Comparison of ENCODE assay signal across 22 mouse cellular contexts in genomic region chr4:88744207-88744606, GRCm38 (mm10). TPM values are rescaled to one million over a fixed set of nuclear protein-coding genes. Genes with fewer than 3 reads are reported as not detected.
DNase-seq lines count a peak whose midpoint lies in the region; ATAC-seq and TF ChIP-seq lines count a peak whose summit lies in the region.
"Had no signal": no experiment of that assay in that cellular context is flagged by ENCODE, and none has a peak within 500 bp of the region (broad histone marks: within the 10 kb centered on the region; RNA-seq: fewer than 3 reads in every experiment).

No protein-coding gene starts in this region.

- no peak for TF ChIP-seq EP300 in MEL (IDR thresholded peaks at IDR 0.05; ENCODE audit: low read depth in 1 of 2, low read length in 2 of 2)

- WGBS in kidney, adult 2 months = 61% methylated on average over 3 of the region's 3 CpGs
- 86% methylated on average over 3 of the region's 3 CpGs for whole genome bisulfite sequencing in thymus, adult 2 months

- TF ChIP-seq CTCF in kidney, adult 2 months (conservative IDR thresholded peaks at IDR 0.05; ENCODE audit: insufficient read depth, insufficient read length, low read depth, low read length) = peak; percentile 42
- TF ChIP-seq CTCF in thymus, adult 2 months (IDR thresholded peaks at IDR 0.05; ENCODE audit: borderline replicate concordance, control insufficient read depth, extremely low read depth, insufficient read depth, low read length, poor library complexity) = no peak
- TF ChIP-seq CTCF in MEL (IDR thresholded peaks at IDR 0.05 in 2 of 3, conservative IDR thresholded peaks at IDR 0.05 in 1 of 3; ENCODE audit: control insufficient read depth in 1 of 3, insufficient read depth in 1 of 3, low read depth in 2 of 3, low read length in 3 of 3, poor library complexity in 1 of 3, severe bottlenecking in 1 of 3) = peak in 1 of 3 experiments; percentile 36; a peak in 3 of 6 replicates

- no peak overlapping the region for H3K4me3 ChIP-seq in kidney, adult 2 months (ENCODE audit: insufficient read depth, low read depth, low read length)
- no peak overlapping the region for H3K4me3 ChIP-seq in thymus, adult 2 months (ENCODE audit: control insufficient read depth, insufficient read depth, low read length)
- H3K4me3 ChIP-seq in MEL (ENCODE audit: control insufficient read depth in 1 of 2, insufficient read depth in 1 of 2, low read depth in 2 of 2, low read length in 2 of 2) = no peak overlapping the region
- H3K4me3 ChIP-seq: heart, embryonic 13.5 days; hindbrain, embryonic 10.5 days; limb, embryonic 10.5 days; midbrain, embryonic 10.5 days; neural tube, embryonic 15.5 days had no signal

- H3K27me3 ChIP-seq in kidney, adult 2 months (replicated peaks; ENCODE audit: control insufficient read depth, insufficient read depth, low read length) = no peaks in the 10 kb centered on the region
- H3K27me3 ChIP-seq in thymus, adult 2 months (ENCODE audit: control insufficient read depth, insufficient read depth, low read length) = no peaks in the 10 kb centered on the region
- H3K27me3 ChIP-seq in MEL (ENCODE audit: control insufficient read depth in 1 of 2, insufficient read depth in 2 of 2, low read length in 2 of 2) = peaks cover 3 to 5% of the 10 kb centered on the region in 2 experiments; a peak in 3 of 4 replicates
- H3K27me3 ChIP-seq: neural tube, embryonic 15.5 days; Patski had no signal

- no peak for ATAC-seq in megakaryocyte progenitor cell, adult 5-6 weeks (replicated peaks; ENCODE audit: poor library complexity)
- ATAC-seq: Patski had no signal

- no peaks in the 10 kb centered on the region for H3K79me2 ChIP-seq in MEL (ENCODE audit: control insufficient read depth, insufficient read depth, low read length, poor library complexity)

- no peaks in the 10 kb centered on the region for H3K9me3 ChIP-seq in MEL (replicated peaks; ENCODE audit: insufficient read depth, low read length)
- H3K9me3 ChIP-seq: heart, embryonic 13.5 days; hindbrain, embryonic 10.5 days; limb, embryonic 10.5 days; midbrain, embryonic 10.5 days; neural tube, embryonic 15.5 days had no signal

- H3K9ac ChIP-seq in MEL (ENCODE audit: control insufficient read depth, low read depth, low read length, poor library complexity, severe bottlenecking) = no peak overlapping the region
- H3K9ac ChIP-seq: heart, embryonic 13.5 days; liver, embryonic 14.5 days; neural tube, embryonic 15.5 days had no signal

- TF ChIP-seq RAD21 in MEL (IDR thresholded peaks at IDR 0.05; ENCODE audit: low read depth, low read length) = peak; percentile 21

- H3K27ac ChIP-seq in kidney, adult 2 months (ENCODE audit: insufficient read depth, low read depth, low read length) = no peak overlapping the region
- H3K27ac ChIP-seq in thymus, adult 2 months (ENCODE audit: control insufficient read depth, insufficient read depth, low read length) = no peak overlapping the region
- H3K27ac ChIP-seq in MEL (ENCODE audit: control insufficient read depth, low read depth, low read length) = no peak overlapping the region
- H3K27ac ChIP-seq: heart, embryonic 13.5 days; hindbrain, embryonic 10.5 days; limb, embryonic 10.5 days; liver, embryonic 14.5 days; midbrain, embryonic 10.5 days; neural tube, embryonic 15.5 days had no signal

- no peak for DNase-seq in kidney, adult 2 months
- DNase-seq in kidney, adult 8-10 months = no peak
- DNase-seq in thymus, adult 2 months = peak; percentile 22
- no peak for DNase-seq in thymus, postnatal 0 days (ENCODE audit: low spot score)
- no peak for DNase-seq in MEL (ENCODE audit: low read depth, low spot score)
- no peak for DNase-seq in retina, embryonic 14.5 days (ENCODE audit: low spot score)
- DNase-seq: adrenal gland, postnatal 25 days; lung, postnatal 36 days; right cerebral cortex, postnatal 4 days; thymus, adult 18-20 months had no signal

- no peaks in the 10 kb centered on the region for H3K4me1 ChIP-seq in kidney, adult 2 months (ENCODE audit: control insufficient read depth, insufficient read depth, low read length)
- peaks cover 4% of the 10 kb centered on the region for H3K4me1 ChIP-seq in thymus, adult 2 months (replicated peaks; ENCODE audit: control insufficient read depth, insufficient read depth, low read length)
- H3K4me1 ChIP-seq in MEL (ENCODE audit: control insufficient read depth in 1 of 2, insufficient read depth in 2 of 2, low read length in 2 of 2) = no peaks in the 10 kb centered on the region
- H3K4me1 ChIP-seq: heart, embryonic 13.5 days; hindbrain, embryonic 10.5 days; neural tube, embryonic 15.5 days had no signal

- no peak for TF ChIP-seq POLR2A in kidney, adult 2 months (IDR thresholded peaks at IDR 0.05; ENCODE audit: low read depth, low read length)
- TF ChIP-seq POLR2A in thymus, adult 2 months (IDR thresholded peaks at IDR 0.05; ENCODE audit: control insufficient read depth, extremely low read depth, insufficient read depth, low read length, poor library complexity) = no peak
- no peak for TF ChIP-seq POLR2A in MEL (IDR thresholded peaks at IDR 0.05; ENCODE audit: control insufficient read depth in 1 of 2, insufficient read depth in 1 of 2, low read depth in 1 of 2, low read length in 2 of 2, poor library complexity in 1 of 2)

- H3K36me3 ChIP-seq in kidney, adult 2 months (ENCODE audit: control insufficient read depth, insufficient read depth, low read length) = no peaks in the 10 kb centered on the region
- H3K36me3 ChIP-seq in thymus, adult 2 months (ENCODE audit: control insufficient read depth, insufficient read depth, low read length) = no peaks in the 10 kb centered on the region
- no peaks in the 10 kb centered on the region for H3K36me3 ChIP-seq in MEL (ENCODE audit: control insufficient read depth in 1 of 2, insufficient read depth in 2 of 2, low read length in 2 of 2)
- H3K36me3 ChIP-seq: heart, embryonic 13.5 days; hindbrain, embryonic 10.5 days; limb, embryonic 10.5 days; midbrain, embryonic 10.5 days; neural tube, embryonic 15.5 days had no signal

TF ChIP-seq in MEL, 35 proteins besides CTCF, POLR2A, EP300 and RAD21 (continues in another document):
- no peak for TF ChIP-seq NRF1 (IDR thresholded peaks at IDR 0.05; ENCODE audit: insufficient read depth, low read depth, low read length, poor library complexity, severe bottlenecking)
- TF ChIP-seq POLR2AphosphoS5 (IDR thresholded peaks at IDR 0.05; ENCODE audit: borderline replicate concordance, low read depth, low read length) = no peak
- no peak for TF ChIP-seq POLR2AphosphoS2 (IDR thresholded peaks at IDR 0.05; ENCODE audit: low read length)
- no peak for TF ChIP-seq MAFK (IDR thresholded peaks at IDR 0.05; ENCODE audit: borderline replicate concordance, low read depth, low read length)
- no peak for TF ChIP-seq MAX (IDR thresholded peaks at IDR 0.05; ENCODE audit: low read length)
- no peak for TF ChIP-seq HCFC1 (IDR thresholded peaks at IDR 0.05; ENCODE audit: low read depth, low read length)
- no peak for TF ChIP-seq ZNF384 (IDR thresholded peaks at IDR 0.05; ENCODE audit: low read depth, low read length)
- no peak for TF ChIP-seq KAT2A (conservative IDR thresholded peaks at IDR 0.05; ENCODE audit: low read depth, low read length)

RNA-seq across cellular contexts. Expression of gene Gm13271, which starts 10.5 kb away (rescaled TPM):
- not detected in 2 replicates for polyA plus RNA-seq in kidney, adult 2 months (2012; rRNA removed)
- polyA plus RNA-seq in thymus, adult 2 months (2012; rRNA removed) = not detected in 2 replicates
- polyA plus RNA-seq in thymus, postnatal 0 days (2015; fragmentation: Nextera tagmentation; extraction: Ambion mirVana) = not detected in 2 replicates
- not detected in 2 replicates for total RNA-seq in MEL (2012; rRNA removed)
- not detected for polyA plus RNA-seq in MEL (2012; ENCODE audit: insufficient read depth in 1 of 2, insufficient read length in 2 of 2, low read depth in 1 of 2, low replicate concordance in 2 of 2, missing spikeins in 1 of 2)
- not detected in 2 replicates for total RNA-seq in megakaryocyte progenitor cell, adult 5-6 weeks (2015)
- not detected in 2 replicates for total RNA-seq in megakaryocyte progenitor cell, adult 5-6 weeks (2017)
- total RNA-seq: adrenal gland, postnatal 25 days; gastrocnemius, postnatal 4 days had no signal
- polyA plus RNA-seq: embryonic facial prominence, embryonic 14.5 days; forebrain, embryonic 11.5 days; heart, embryonic 13.5 days; hindbrain, embryonic 10.5 days; kidney, embryonic 16.5 days; liver, embryonic 14.5 days; midbrain, embryonic 10.5 days; neural tube, embryonic 15.5 days; Patski had no signal

RNA-seq across cellular contexts. Expression of gene Gm13283, which starts 15.7 kb away (rescaled TPM):
- polyA plus RNA-seq in kidney, adult 2 months (2012; rRNA removed) = 0.10 TPM in 1 of 2 replicates, not detected in the other
- polyA plus RNA-seq in thymus, adult 2 months (2012; rRNA removed) = 0.07 and 0.08 TPM in 2 replicates
- polyA plus RNA-seq in thymus, postnatal 0 days (2015; fragmentation: Nextera tagmentation; extraction: Ambion mirVana) = 0.33 and 0.37 TPM in 2 replicates
- total RNA-seq in MEL (2012; rRNA removed) = not detected in 2 replicates
- not detected for polyA plus RNA-seq in MEL (2012; ENCODE audit: insufficient read depth in 1 of 2, insufficient read length in 2 of 2, low read depth in 1 of 2, low replicate concordance in 2 of 2, missing spikeins in 1 of 2)
- not detected in 2 replicates for total RNA-seq in megakaryocyte progenitor cell, adult 5-6 weeks (2015)
- total RNA-seq in megakaryocyte progenitor cell, adult 5-6 weeks (2017) = 0.67 and 0.68 TPM in 2 replicates
- total RNA-seq: adrenal gland, postnatal 25 days; gastrocnemius, postnatal 4 days had no signal
- polyA plus RNA-seq: forebrain, embryonic 11.5 days; hindbrain, embryonic 10.5 days; Patski had no signal

RNA-seq across cellular contexts. Expression of gene Klhl9, which starts 21.9 kb away (rescaled TPM):
- polyA plus RNA-seq in kidney, adult 2 months (2012; rRNA removed) = 18.1 and 19.2 TPM in 2 replicates
- 21.3 and 29.3 TPM in 2 replicates for polyA plus RNA-seq in thymus, adult 2 months (2012; rRNA removed)
- polyA plus RNA-seq in thymus, postnatal 0 days (2015; fragmentation: Nextera tagmentation; extraction: Ambion mirVana) = 55.8 and 59.5 TPM in 2 replicates
- 33.9 and 35.1 TPM in 2 replicates for total RNA-seq in MEL (2012; rRNA removed)
- 10 to 100 TPM; 16.6 to 69.5 TPM for polyA plus RNA-seq in MEL (2012; ENCODE audit: insufficient read depth in 1 of 2, insufficient read length in 2 of 2, low read depth in 1 of 2, low replicate concordance in 2 of 2, missing spikeins in 1 of 2)
- 48.8 and 49.8 TPM in 2 replicates for total RNA-seq in megakaryocyte progenitor cell, adult 5-6 weeks (2015)
- total RNA-seq in megakaryocyte progenitor cell, adult 5-6 weeks (2017) = 70.2 and 85.6 TPM in 2 replicates

RNA-seq across cellular contexts. Expression of gene Gm26566, which starts 22.6 kb away (rescaled TPM):
- 0.26 and 0.34 TPM in 2 replicates for polyA plus RNA-seq in kidney, adult 2 months (2012; rRNA removed)
- 0.86 and 1.5 TPM in 2 replicates for polyA plus RNA-seq in thymus, adult 2 months (2012; rRNA removed)
- polyA plus RNA-seq in thymus, postnatal 0 days (2015; fragmentation: Nextera tagmentation; extraction: Ambion mirVana) = 0.63 and 0.85 TPM in 2 replicates
- total RNA-seq in MEL (2012; rRNA removed) = 7.8 and 9.8 TPM in 2 replicates
- under 1 TPM in 1 of 2 experiments, not detected in 1; 0.40 TPM for polyA plus RNA-seq in MEL (2012; ENCODE audit: insufficient read depth in 1 of 2, insufficient read length in 2 of 2, low read depth in 1 of 2, low replicate concordance in 2 of 2, missing spikeins in 1 of 2)
- 0.56 TPM in 1 of 2 replicates, not detected in the other for total RNA-seq in megakaryocyte progenitor cell, adult 5-6 weeks (2015)
- 1.2 and 1.5 TPM in 2 replicates for total RNA-seq in megakaryocyte progenitor cell, adult 5-6 weeks (2017)

RNA-seq across cellular contexts. Expression of gene Gm13290, which starts 29.4 kb away (rescaled TPM):
- polyA plus RNA-seq in kidney, adult 2 months (2012; rRNA removed) = not detected in 2 replicates
- polyA plus RNA-seq in thymus, adult 2 months (2012; rRNA removed) = not detected in 2 replicates
- 0.18 and 0.36 TPM in 2 replicates for polyA plus RNA-seq in thymus, postnatal 0 days (2015; fragmentation: Nextera tagmentation; extraction: Ambion mirVana)
- not detected in 2 replicates for total RNA-seq in MEL (2012; rRNA removed)
- polyA plus RNA-seq in MEL (2012; ENCODE audit: insufficient read depth in 1 of 2, insufficient read length in 2 of 2, low read depth in 1 of 2, low replicate concordance in 2 of 2, missing spikeins in 1 of 2) = under 1 TPM in 1 of 2 experiments, not detected in 1; 0.29 TPM
- total RNA-seq in megakaryocyte progenitor cell, adult 5-6 weeks (2015) = not detected in 2 replicates
- total RNA-seq in megakaryocyte progenitor cell, adult 5-6 weeks (2017) = not detected in 2 replicates
- total RNA-seq: adrenal gland, postnatal 25 days; gastrocnemius, postnatal 4 days had no signal
- polyA plus RNA-seq: embryonic facial prominence, embryonic 14.5 days; heart, embryonic 13.5 days; kidney, embryonic 16.5 days; liver, embryonic 14.5 days; midbrain, embryonic 10.5 days; neural tube, embryonic 15.5 days had no signal
